Mouse (Mus musculus): ENCODE results near the gene Celf2. TPM values are rescaled to one million over a fixed set of nuclear protein-coding genes. Genes with fewer than 3 reads are reported as not detected.
"Not testable (repeated sequence)": the region's sequence is repeated elsewhere in the genome, so short reads cannot be mapped to it uniquely, and the experiment has no call there.

Gene Celf2
- 10 to 100 TPM; 36.6 to 50.3 TPM for total RNA-seq (2021)
- long read RNA-seq, experiment 1, full-length matches to known transcripts = 2 of 35 reads
- long read RNA-seq, experiment 1, partial matches to known transcripts = 6 of 35 reads
- long read RNA-seq, experiment 1, other reads (novel, unspliced or antisense) = 27 of 35 reads
- long read RNA-seq, experiment 2, partial matches to known transcripts = 1 of 9 reads
- long read RNA-seq, experiment 2, other reads (novel, unspliced or antisense) = 8 of 9 reads

GRCm38 (mm10) chr2:7509463-7509862 lies at the start of gene Celf2:
Celf2 (minus strand) TSS chr2:7509563.
- not testable (repeated sequence) for DNase-seq

- DNase-seq = no peak
These were observed 46.0 kb upstream of the Celf2 start for GRCm38 (mm10) chr2:7555144-7555892.

DNA sequence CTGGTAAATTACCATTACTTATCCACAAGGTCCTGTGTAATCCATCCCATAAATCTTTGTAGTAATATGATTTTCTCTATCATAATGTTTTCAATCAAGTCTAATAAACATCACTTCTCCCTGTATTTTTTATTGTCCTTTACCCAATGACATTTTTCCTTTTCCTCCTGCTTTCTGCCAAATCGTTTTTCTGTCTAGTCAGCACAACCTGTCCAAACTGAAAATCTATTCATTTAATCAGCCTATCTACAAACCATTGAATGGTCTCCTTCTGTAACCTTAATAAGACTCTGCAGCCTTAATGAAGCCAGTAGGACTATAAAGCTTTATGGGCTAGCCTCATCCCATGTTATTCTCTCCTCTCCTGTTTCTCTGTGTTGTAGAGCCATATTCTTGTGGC lies 45.2 kb upstream of the Celf2 start:
- DNase-seq = no peak

GRCm38 (mm10) chr2:7552887-7553286 lies 43.5 kb upstream of the Celf2 start:
- no peak for DNase-seq

DNA sequence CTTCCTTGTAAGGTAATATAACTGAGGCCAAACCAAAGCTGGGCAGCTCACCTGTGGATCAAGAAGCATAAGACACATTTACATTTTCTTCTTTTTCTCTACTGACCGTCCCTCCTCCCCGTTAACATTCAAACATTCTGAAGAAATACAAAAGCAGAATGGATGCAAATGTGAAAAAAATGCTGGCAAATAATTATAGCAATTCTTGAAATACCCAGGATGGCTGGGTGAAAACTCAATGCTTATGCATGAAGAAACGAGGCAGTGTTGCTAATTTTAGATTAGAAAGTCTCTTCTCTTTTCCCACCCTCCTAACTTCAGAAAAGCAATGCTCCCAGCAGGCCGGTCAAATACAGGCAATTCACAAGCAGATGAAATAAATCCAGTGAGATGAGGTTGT lies 39.5 kb upstream of the Celf2 start:
- DNase-seq = no peak

DNA sequence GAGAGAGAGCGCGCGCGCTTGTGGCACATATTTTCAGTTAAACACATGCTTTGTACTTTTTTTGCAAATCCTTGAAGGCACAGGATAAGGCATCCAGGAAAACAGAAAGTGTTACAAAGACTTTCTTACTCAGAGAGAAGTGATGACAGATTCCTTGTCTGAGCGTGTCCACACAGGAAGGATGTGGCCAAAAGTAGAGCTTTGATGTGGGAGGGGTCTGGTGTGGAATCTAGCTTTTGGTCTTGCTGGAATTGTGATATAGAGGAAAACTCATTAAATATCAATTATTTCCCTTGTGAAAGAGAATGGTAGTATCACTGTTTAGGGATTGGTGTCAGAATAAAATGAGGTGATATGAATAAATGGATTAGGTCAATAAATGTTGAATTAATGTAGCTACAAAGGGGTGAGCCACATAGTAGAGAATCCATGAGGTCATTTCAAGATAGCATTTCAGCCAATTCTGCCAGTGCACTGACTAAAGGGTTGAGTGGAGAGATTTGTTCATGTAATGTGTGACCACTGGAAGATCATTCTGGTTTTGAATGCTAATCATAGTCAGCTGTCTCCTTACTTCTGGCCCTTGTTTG lies 25.3 kb upstream of the Celf2 start:
- DNase-seq = no peak

GRCm38 (mm10) chr2:7534195-7534594 lies 24.8 kb upstream of the Celf2 start:
- no peak for DNase-seq

DNA sequence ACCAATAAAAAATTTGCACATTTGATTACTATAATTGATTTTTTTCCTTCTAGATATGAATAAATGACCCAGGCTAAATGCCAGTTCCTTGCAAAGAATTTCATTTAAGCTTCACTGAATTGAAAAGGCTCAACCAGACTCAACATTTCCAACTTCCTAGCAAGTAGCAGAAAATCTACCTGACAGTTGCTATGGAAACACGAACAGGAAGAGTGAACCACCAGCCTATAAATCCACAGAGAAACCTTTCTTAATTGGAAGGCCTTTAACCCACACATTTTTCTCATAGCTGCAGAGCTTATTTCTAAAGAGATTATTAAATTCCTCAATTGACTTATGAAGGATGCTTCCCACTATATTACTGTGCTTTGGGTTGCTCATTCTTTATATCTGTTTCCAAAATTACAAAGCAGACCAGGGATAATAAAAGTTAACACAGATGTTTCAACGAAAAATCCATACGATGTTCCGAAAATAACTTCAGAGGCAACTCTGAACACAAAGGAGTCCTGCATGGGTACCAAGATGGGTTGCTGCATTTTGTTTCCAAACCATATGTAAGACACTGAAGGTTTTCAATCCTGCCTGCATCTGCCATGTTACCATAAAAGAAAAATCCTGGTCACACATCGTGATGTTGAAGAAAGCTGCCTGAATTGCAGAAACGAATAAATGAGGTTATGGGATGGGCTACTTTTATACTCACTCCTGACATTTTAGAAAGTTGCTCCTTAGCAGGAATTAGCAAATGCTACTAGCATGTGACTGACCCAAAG lies 22.0 kb upstream of the Celf2 start:
- DNase-seq = no peak

- DNase-seq = no peak
These were observed 21.3 kb upstream of the Celf2 start for GRCm38 (mm10) chr2:7530461-7531184.

GRCm38 (mm10) chr2:7529637-7530036 lies 20.3 kb upstream of the Celf2 start:
- no peak for DNase-seq

DNA sequence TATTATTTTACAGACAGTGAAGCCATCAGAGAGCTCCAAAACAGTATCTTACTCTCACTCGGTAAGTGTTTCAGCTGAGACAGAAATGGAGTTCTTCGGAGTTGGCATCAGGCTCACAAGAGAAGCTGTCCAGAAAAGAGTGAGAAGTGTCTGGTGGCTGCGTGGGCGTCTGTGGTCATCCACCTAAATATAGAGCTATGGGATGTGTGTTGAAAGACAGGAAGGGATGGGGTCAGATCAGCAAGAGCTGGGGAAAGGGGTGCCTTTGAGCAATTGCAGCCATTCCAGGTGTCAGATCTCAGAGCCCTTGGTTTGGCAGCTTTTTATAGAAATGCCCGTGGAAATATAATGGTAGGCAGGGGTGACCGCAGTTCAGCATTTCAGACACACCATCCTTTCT lies 17.3 kb upstream of the Celf2 start:
- no peak for DNase-seq

GRCm38 (mm10) chr2:7519473-7519872 lies 10.1 kb upstream of the Celf2 start:
- DNase-seq = no peak

DNA sequence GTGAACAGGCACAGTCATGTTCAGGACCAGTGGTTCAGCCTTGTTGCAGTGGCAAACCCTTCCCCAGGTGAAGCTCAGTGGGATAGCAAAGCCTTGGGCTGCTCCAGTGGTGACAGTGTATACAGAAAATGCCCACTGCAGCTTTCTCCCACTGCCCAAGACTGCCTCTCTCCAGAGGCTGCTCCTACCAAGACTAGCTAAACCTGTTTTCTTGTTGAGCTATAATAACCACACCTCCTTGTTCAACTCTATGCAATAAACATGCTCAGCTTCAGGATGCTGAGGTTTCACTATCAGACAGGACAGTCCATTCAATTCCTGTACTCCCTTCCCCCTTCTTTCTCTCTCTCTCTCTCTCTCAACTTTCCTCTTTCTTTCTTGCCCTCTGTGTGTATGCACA lies 15.9 kb downstream of the Celf2 start:
- no peak for DNase-seq

DNA sequence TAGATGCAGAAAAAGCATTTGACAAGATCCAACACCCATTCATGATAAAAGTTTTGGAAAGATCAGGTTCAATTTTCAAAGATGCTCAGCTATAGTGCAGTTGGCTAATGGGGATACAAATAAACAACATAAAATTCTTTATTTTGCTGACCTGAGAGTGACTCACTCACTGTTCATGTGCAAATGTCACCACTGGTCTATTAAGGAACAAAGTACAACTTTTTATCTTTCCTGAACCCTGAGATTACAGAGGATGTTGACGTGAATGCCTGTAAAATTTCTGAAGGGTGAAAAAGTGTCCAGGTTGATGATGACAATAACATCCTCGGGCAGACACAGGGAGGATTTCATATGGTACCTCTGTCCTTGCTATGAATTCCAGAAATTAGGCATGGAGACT lies 24.4 kb downstream of the Celf2 start:
- no peak for DNase-seq

GRCm38 (mm10) chr2:7482062-7482461 lies 27.3 kb downstream of the Celf2 start:
- no peak for DNase-seq

DNA sequence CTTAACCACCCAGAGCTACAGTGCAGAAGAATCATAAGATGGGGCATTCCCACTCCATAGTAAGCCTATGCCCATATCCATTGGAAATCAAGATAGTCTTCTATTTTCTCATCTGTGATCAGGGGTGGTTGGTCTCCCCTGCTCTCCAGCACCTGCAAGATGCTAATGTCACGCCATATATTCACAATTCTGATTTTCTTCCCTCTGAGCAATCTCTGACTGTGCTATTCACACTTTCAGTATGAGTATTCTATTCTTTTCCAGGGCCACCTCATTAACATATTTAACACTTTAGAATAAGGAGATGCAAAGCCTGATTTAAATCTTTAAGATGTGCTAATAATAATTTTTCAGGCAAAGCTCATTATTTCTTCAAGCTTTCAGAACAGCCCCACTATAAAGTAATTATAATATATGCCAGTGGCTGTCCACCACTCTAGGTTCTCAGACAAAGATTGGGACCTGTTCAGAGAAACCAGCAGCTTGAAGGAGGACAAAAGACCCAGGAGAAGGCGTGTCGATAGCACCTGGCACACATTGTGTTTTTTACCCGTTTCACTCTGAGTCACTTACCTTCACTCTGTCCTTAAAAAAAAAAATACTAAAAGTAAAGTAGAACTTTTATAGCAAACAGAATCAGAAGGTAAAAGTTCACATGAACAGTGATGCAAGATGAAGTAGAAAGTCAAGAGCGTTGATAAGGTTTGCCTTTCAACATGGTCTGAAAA lies 48.9 kb downstream of the Celf2 start:
- no peak for DNase-seq

DNA sequence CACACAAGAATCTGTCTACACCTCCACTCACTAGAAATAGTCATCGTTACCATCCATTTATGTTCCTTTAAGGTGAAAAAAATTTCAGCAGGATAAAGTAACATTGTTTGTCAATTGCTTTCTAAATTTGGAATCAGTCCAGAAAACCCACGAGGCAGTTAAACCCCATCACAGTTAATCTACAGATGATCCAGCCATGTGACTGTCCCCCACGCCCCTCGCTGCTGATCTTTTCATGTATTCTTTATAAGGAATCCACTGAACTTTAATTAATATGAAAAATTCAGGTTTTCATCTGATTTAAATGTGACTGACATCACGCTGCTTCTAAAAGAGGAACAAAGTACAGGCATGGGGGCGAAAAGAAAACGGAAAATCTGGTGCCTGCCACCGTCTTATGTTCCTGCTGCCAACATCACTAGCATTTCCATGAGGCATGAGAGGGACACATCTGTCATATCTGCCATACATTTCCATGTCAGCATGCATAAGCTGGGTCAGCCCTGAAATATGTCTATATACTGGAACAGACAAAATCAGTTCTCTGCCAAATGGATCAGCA lies 70.6 kb downstream of the Celf2 start:
- DNase-seq = no peak

GRCm38 (mm10) chr2:7426481-7426880 lies 82.9 kb downstream of the Celf2 start:
- DNase-seq = no peak

GRCm38 (mm10) chr2:7400530-7400929 lies 108.8 kb downstream of the Celf2 start:
- DNase-seq = no peak

GRCm38 (mm10) chr2:7395935-7396334 lies 113.4 kb downstream of the Celf2 start:
- DNase-seq = no peak

DNA sequence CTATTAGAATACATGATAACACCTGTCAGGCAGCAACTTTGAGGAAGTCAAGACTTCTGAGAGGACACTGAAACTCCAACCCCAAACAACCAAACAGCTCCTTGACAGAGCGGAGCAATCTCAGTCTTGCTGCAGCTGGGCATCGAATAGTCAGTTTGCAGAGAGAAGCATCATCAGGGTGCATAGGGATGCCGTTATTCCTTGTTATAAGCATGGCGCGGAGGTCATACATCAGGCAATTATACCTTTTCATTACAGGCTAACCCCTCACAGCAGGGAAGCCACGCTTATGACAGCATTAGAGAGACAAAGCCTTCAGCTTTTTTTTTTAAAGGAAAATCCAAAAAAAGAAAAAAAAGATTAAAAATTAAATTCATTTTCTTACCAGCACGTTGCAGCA lies 113.9 kb downstream of the Celf2 start:
- DNase-seq = no peak

All from adrenal gland, postnatal 36 days (tissue).